Mouse (Mus musculus): ENCODE data around the gene Nap1l5. TPM values are rescaled to one million over a fixed set of nuclear protein-coding genes. Genes with fewer than 3 reads are reported as not detected.

The Nap1l5 gene
- polyA plus RNA-seq, 1 experiment from 2014 or later: 41.7 TPM

GRCm38 (mm10) chr6:58863631-58864235, 43.1 kb downstream of the Nap1l5 start:
- no peak overlapping the region for H3K27ac ChIP-seq (ENCODE audit: low read depth, low read length)
- WGBS: 91% methylated on average over 4 of the region's 4 CpGs
- H3K4me2 ChIP-seq: no peak overlapping the region
- H3K4me1 ChIP-seq (ENCODE audit: control insufficient read depth, insufficient read depth, low read length): no peaks in the 10 kb centered on the region
- H3K36me3 ChIP-seq (ENCODE audit: control insufficient read depth, insufficient read depth, low read length): no peaks in the 10 kb centered on the region
- ATAC-seq (ENCODE audit: low FRiP score): peak; percentile 46; the same call in 1 of the 2 replicates
- no peak overlapping the region for H3K9ac ChIP-seq (ENCODE audit: low read length)
- H3K27me3 ChIP-seq (ENCODE audit: control insufficient read depth, insufficient read depth, low read length): no peaks in the 10 kb centered on the region
- DNase-seq (ENCODE audit: low spot score, missing footprints): no peak
- H3K9me3 ChIP-seq (ENCODE audit: control insufficient read depth, low read length): no peaks in the 10 kb centered on the region
- H3K4me3 ChIP-seq (ENCODE audit: low read depth, low read length): no peak overlapping the region

- Histone ChIP-seq H3K27me3 (ENCODE audit: control insufficient read depth, insufficient read depth, low read length) (no peaks in the 10 kb centered on the region), H3K4me1 (ENCODE audit: control insufficient read depth, insufficient read depth, low read length) (no peaks in the 10 kb centered on the region), H3K4me2 (no peak overlapping the region), H3K9ac (ENCODE audit: low read length) (no peak overlapping the region), H3K4me3 (ENCODE audit: low read depth, low read length) (no peak overlapping the region), H3K36me3 (ENCODE audit: control insufficient read depth, insufficient read depth, low read length) (no peaks in the 10 kb centered on the region), H3K9me3 (ENCODE audit: control insufficient read depth, low read length) (no peaks in the 10 kb centered on the region), H3K27ac (ENCODE audit: low read depth, low read length) (no peak overlapping the region)
- DNase-seq (ENCODE audit: low spot score, missing footprints) (no peak), ATAC-seq (ENCODE audit: low FRiP score) (no peak)
- 89% methylated on average over 9 of the region's 9 CpGs for WGBS
Observed at GRCm38 (mm10) chr6:58862446-58862993, 44.4 kb downstream of the Nap1l5 start.

- no peaks in the 10 kb centered on the region for H3K36me3 ChIP-seq (ENCODE audit: control insufficient read depth, insufficient read depth, low read length)
- no peak overlapping the region for H3K27ac ChIP-seq (ENCODE audit: low read depth, low read length)
- ATAC-seq (ENCODE audit: low FRiP score): no peak
- DNase-seq (ENCODE audit: low spot score, missing footprints): no peak
- no peak overlapping the region for H3K4me3 ChIP-seq (ENCODE audit: low read depth, low read length)
- no peaks in the 10 kb centered on the region for H3K9me3 ChIP-seq (ENCODE audit: control insufficient read depth, low read length)
- no peak overlapping the region for H3K9ac ChIP-seq (ENCODE audit: low read length)
- H3K27me3 ChIP-seq (ENCODE audit: control insufficient read depth, insufficient read depth, low read length): no peaks in the 10 kb centered on the region
- 82% methylated on average over 4 of the region's 4 CpGs for WGBS
- no peaks in the 10 kb centered on the region for H3K4me1 ChIP-seq (ENCODE audit: control insufficient read depth, insufficient read depth, low read length)
- H3K4me2 ChIP-seq: no peak overlapping the region
Observed at GRCm38 (mm10) chr6:58859517-58859916, 47.4 kb downstream of the Nap1l5 start.

DNA sequence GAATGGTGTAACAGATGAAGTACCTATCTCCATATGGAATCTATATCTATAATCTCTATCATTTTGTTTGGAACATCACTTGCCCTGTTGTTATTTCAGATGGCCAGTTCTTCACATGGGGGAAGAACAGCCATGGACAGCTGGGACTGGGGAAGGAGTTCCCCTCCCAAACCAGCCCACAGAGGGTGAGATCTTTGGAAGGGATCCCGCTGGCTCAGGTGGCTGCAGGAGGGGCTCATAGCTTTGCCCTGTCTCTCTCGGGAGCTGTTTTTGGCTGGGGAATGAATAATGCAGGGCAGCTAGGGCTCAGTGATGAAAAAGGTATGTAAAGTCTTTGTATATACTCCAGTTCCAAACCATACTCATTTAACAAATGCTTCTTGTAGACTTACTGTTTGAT, 50.4 kb downstream of the Nap1l5 start:
- WGBS: 78% methylated on average over 2 of the region's 2 CpGs
- no peak for ATAC-seq (ENCODE audit: low FRiP score)
- H3K4me2 ChIP-seq: no peak overlapping the region
- H3K27ac ChIP-seq (ENCODE audit: low read depth, low read length): no peak overlapping the region
- peak; percentile 28 for DNase-seq (ENCODE audit: low spot score, missing footprints)
- no peaks in the 10 kb centered on the region for H3K4me1 ChIP-seq (ENCODE audit: control insufficient read depth, insufficient read depth, low read length)
- H3K9me3 ChIP-seq (ENCODE audit: control insufficient read depth, low read length): no peaks in the 10 kb centered on the region
- H3K36me3 ChIP-seq (ENCODE audit: control insufficient read depth, insufficient read depth, low read length): no peaks in the 10 kb centered on the region
- no peak overlapping the region for H3K9ac ChIP-seq (ENCODE audit: low read length)
- no peaks in the 10 kb centered on the region for H3K27me3 ChIP-seq (ENCODE audit: control insufficient read depth, insufficient read depth, low read length)
- no peak overlapping the region for H3K4me3 ChIP-seq (ENCODE audit: low read depth, low read length)

- no peak overlapping the region for H3K4me2 ChIP-seq
- no peak overlapping the region for H3K27ac ChIP-seq (ENCODE audit: low read depth, low read length)
- no peak overlapping the region for H3K4me3 ChIP-seq (ENCODE audit: low read depth, low read length)
- H3K9ac ChIP-seq (ENCODE audit: low read length): no peak overlapping the region
- no peaks in the 10 kb centered on the region for H3K9me3 ChIP-seq (ENCODE audit: control insufficient read depth, low read length)
- no peaks in the 10 kb centered on the region for H3K27me3 ChIP-seq (ENCODE audit: control insufficient read depth, insufficient read depth, low read length)
- peak; percentile 71 for DNase-seq (ENCODE audit: low spot score, missing footprints)
- H3K36me3 ChIP-seq (ENCODE audit: control insufficient read depth, insufficient read depth, low read length): no peaks in the 10 kb centered on the region
- 85% methylated on average over 10 of the region's 10 CpGs for WGBS
- no peaks in the 10 kb centered on the region for H3K4me1 ChIP-seq (ENCODE audit: control insufficient read depth, insufficient read depth, low read length)
- ATAC-seq (ENCODE audit: low FRiP score): no peak
Observed at GRCm38 (mm10) chr6:58855676-58856367, 51.1 kb downstream of the Nap1l5 start.

Other genes with a start within 250 kb of the Nap1l5 start
- gene Herc3, start 75.6 kb downstream of the Nap1l5 start, polyA plus RNA-seq (2014; fragmentation: Nextera tagmentation; extraction: Ambion mirVana): 7.7 and 8.7 TPM in 2 replicates
- 3.6 and 3.8 TPM in 2 replicates for gene Fam13a, start 117.5 kb upstream of the Nap1l5 start, polyA plus RNA-seq (2014; fragmentation: Nextera tagmentation; extraction: Ambion mirVana)

Data from midbrain, embryonic 11.5 days (tissue).